Mouse (Mus musculus): ENCODE data around the gene Fkbp15.
"Not testable (repeated sequence)": the region's sequence is repeated elsewhere in the genome, so short reads cannot be mapped to it uniquely, and the experiment has no call there.

Gene Fkbp15

GRCm38 (mm10) chr4:62285576-62285975 is 74.8 kb downstream of the Fkbp15 start:
- DNase-seq (ENCODE audit: extremely low read depth, low read depth): no peak

- no peak for DNase-seq (ENCODE audit: extremely low read depth, low read depth)
These were observed 77.4 kb downstream of the Fkbp15 start for GRCm38 (mm10) chr4:62282969-62283368.

DNA sequence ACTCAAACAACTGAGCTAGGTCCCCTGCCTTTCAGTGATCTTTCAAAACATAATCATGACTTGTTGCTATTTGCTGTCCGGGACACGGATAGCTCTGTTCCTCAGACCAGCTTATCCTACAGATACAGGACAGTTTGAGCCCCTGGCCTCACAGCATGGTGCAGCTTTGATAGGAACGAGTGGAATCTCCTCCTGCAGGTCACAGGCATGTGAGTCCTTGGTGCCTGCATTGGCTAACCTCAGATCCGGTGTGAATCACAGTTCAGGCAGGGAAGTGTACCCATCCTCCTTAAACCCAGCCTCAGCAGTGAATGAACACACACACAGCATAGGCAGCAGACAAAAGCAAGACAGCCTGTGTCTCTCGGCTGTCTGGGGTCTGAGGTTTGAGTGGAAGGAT is 79.0 kb downstream of the Fkbp15 start:
- no peak for DNase-seq (ENCODE audit: extremely low read depth, low read depth)

DNA sequence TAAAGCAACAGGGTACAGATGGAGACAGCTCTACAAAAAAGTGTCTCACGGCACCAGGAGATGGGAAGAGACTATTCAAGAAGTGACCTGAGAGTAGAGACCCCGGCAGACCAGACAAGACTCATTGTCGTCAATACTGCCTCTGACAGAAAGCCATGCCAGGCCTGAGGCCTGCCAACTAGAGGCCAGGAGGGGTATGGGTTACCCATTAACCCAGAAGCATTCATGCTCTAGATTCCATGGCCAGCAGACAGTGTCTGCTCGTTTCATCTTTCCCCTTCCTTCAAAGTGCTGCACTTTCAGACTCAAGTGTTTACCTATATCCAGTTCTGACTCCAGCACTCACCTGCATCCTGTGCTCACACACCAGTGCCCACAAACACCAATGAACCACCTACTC is 82.3 kb downstream of the Fkbp15 start:
- no peak for DNase-seq (ENCODE audit: extremely low read depth, low read depth)

- DNase-seq (ENCODE audit: extremely low read depth, low read depth): no peak
These were observed 83.1 kb downstream of the Fkbp15 start for GRCm38 (mm10) chr4:62277222-62277621.

DNA sequence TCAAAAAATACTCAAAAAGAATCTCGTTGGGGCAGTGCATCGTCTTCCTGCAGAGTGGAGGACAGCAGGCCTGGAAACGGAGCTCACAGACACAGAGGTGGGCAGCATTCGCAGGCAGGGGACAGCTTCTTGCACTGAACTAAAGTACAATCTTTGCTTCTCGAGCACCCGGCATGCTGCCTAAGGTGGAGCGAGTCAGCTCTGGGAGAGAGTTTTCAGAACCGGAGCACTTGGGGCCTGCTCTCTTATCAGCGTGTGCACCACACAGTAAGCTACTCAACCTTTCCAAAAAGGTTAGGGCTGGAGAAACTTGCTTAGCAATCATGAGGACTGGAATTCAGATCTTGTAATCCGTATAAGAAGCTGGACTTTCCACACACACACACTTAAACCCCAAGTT is 83.7 kb downstream of the Fkbp15 start:
- no peak for DNase-seq (ENCODE audit: extremely low read depth, low read depth)

- DNase-seq (ENCODE audit: extremely low read depth, low read depth): no peak
These were observed 85.4 kb downstream of the Fkbp15 start for GRCm38 (mm10) chr4:62274841-62275536.

DNA sequence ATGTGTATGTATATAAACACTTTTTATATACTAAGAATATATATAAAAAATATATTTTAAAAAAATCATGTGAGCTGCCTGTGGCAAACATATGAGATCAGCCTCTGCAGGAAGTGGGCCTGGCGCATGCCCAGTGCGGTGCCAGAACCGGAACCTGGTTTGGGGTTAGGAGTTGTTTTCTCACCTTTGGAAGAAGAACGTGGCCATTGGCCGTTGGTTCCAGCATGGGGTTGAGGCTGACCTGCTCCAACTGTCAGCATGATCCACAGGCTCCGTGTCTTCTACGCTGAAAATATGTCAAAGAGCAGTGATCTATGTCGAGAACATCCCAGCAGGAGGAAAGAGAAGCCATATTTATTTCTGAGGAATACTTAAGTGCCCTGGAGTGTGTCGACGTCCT is 86.4 kb downstream of the Fkbp15 start:
- no peak for DNase-seq (ENCODE audit: extremely low read depth, low read depth)

GRCm38 (mm10) chr4:62272696-62273095 is 87.7 kb downstream of the Fkbp15 start:
- no peak for DNase-seq (ENCODE audit: extremely low read depth, low read depth)

DNA sequence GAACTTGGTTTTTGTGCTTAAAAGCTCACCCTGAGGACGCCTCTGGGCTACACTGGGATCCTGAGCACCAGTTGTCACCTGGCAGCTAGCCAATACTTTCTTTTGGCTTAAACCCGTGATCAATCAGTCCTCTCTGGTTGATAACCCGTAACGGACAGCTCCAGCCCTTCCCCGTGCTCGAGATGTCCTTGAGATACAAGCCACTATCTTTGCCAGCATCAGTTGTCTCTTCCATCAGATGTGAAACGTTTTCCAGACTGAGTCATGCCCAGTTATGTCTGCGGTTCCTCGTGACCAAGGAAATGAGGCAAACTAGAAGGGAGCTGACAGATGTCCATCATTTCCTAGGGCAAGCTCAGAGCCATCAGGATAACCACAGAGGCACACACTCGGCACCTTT is 93.2 kb downstream of the Fkbp15 start:
- DNase-seq (ENCODE audit: extremely low read depth, low read depth): no peak

GRCm38 (mm10) chr4:62266016-62266415 is 94.3 kb downstream of the Fkbp15 start:
- not testable (repeated sequence) for DNase-seq (ENCODE audit: extremely low read depth, low read depth)

DNA sequence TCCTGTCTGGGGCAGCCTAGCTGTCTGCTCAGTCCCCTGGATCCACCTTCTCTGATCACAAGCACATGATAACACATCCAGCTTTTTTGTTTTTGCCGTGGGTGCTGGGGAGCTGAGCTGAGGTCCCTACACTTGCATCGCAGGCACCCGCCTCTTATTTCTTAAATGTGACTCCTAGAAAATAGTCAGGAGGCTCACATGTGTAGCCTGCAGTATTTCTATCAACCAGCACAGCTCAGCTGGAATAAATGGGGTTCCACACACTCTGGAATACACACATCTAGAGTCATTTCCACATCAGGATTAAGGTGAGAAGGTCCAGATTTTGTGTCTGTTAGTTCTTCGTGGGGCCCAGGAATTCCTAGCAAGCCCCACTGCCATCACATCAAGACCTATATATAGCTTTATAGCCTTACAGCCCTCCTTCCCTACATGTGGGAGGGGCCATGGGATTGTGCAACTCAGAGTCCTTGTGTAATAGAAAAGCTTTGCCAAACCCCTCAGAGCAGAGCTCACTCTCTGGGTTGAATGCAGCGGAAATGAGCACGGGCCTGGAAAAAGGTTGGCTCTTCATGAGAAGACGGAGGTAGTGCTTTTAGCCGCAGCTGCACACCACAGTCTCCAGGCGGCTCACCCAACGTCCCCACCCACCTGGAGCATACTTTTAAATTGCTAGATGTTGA is 95.1 kb downstream of the Fkbp15 start:
- DNase-seq (ENCODE audit: extremely low read depth, low read depth): no peak

DNA sequence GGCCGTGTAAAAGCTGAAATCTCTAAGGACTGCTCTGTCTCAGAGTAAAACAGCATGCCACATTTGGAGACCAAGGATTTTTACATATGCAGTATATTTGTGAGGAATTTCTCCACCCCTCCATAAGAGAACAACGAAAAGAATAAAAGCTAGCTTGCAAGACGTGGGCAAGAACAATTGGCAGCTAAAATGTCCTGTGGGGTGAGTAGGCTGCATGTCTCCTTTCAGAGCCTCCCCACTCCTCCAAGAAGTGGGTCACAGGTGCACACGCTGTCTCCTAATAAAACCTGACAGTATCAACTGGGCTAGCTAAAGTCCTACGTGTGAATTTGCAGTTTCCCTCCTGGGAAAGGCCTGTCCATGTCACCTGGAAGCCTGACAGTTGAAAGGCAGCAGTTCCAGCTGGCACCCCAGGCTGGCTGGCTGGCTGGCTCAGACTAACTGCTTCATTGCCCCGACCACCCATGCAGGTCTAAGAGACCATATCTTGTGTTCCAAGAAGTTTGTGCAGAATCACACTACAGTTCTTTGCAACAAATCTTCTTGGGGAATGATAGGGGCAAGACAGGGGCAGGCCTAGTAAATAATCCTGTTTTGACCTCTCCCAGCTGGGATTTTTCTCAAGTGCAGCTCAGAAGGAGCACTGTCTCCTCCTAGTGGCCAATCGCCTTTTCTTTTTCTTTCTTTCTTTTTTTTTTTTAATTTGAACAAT is 97.1 kb downstream of the Fkbp15 start:
- no peak for DNase-seq (ENCODE audit: extremely low read depth, low read depth)

- no peak for DNase-seq (ENCODE audit: extremely low read depth, low read depth)
These were observed 98.1 kb downstream of the Fkbp15 start, which contains the start of gene Slc31a2 for GRCm38 (mm10) chr4:62262276-62262675. Gene Slc31a2 (plus strand): TSS chr4:62262562.

GRCm38 (mm10) chr4:62256931-62257330 is 103.4 kb downstream of the Fkbp15 start:
- DNase-seq (ENCODE audit: extremely low read depth, low read depth): no peak

- no peak for DNase-seq (ENCODE audit: extremely low read depth, low read depth)
These were observed 105.8 kb downstream of the Fkbp15 start for GRCm38 (mm10) chr4:62254551-62254950.

DNA sequence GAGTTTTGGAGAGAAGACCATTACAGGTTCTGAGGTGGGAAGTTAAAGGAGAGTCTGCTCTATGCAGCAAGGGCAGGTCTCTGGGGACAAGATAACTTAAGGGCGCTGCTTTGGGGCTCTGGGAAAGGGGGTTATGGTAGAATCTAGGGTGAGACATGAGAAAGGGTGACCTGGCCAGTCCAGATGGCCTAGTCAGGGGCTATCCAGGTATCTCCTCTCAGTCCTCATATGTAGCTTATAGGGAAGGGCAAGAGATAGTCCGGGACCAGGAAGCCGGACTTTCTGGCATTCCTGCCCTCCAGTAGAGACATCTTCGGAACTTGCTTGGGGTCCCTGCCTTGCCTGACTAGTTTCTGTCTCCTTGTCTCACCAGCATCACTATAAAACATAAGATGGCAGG is 108.6 kb downstream of the Fkbp15 start:
- no peak for DNase-seq (ENCODE audit: extremely low read depth, low read depth)

- DNase-seq (ENCODE audit: extremely low read depth, low read depth): no peak
These were observed 109.3 kb downstream of the Fkbp15 start for GRCm38 (mm10) chr4:62250896-62251544.
